Mouse (Mus musculus) cerebellum, adult 2 months (tissue): ENCODE data around the gene Agpat2. TPM values are rescaled to one million over a fixed set of nuclear protein-coding genes. Genes with fewer than 3 reads are reported as not detected.

Experiments
- DNase-seq, 2 experiments: peaks; one replicate each; pipeline ENCODE4 v3.0.0; 2021
- H3K27ac ChIP-seq: fragments of 200-500 bp; 2 replicates; pipeline ENCODE4 v1.5.1; 2012; ENCODE audit warnings: low read length, control low read depth, inconsistent platforms; ENCODE audit not compliant: insufficient read depth
- H3K27me3 ChIP-seq: fragments of 200-500 bp; 2 replicates; pipeline ENCODE4 v1.6.1; 2012; ENCODE audit warnings: inconsistent platforms, mild to moderate bottlenecking, low read length, moderate library complexity; ENCODE audit not compliant: control insufficient read depth, insufficient read depth
- H3K4me1 ChIP-seq: fragments of 200-500 bp; 2 replicates; pipeline ENCODE4 v1.6.1; 2011; ENCODE audit warnings: low read length; ENCODE audit not compliant: control insufficient read depth, insufficient read depth
- H3K4me3 ChIP-seq: fragments of 200-500 bp; replicated peaks from 2 replicates; pipeline ENCODE3; 2011; ENCODE audit warnings: mild to moderate bottlenecking, low read depth, low read length, control low read depth; ENCODE audit not compliant: insufficient read depth
- CTCF ChIP-seq: fragments of 200-500 bp; IDR thresholded peaks from 2 replicates; pipeline ENCODE4 v1.5.1; 2011; ENCODE audit warnings: low read depth, mild to moderate bottlenecking, control low read depth, low read length, moderate library complexity, borderline replicate concordance; ENCODE audit not compliant: insufficient read depth
- POLR2A ChIP-seq: fragments of 200-500 bp; IDR thresholded peaks from 2 replicates; pipeline ENCODE4 v1.6.1; 2011; ENCODE audit warnings: low read length, control low read depth, borderline replicate concordance; ENCODE audit not compliant: insufficient read depth
- WGBS: fragments of 180-500 bp; shearing (Covaris S2); methylation state at CpG from one replicate; pipeline ENCODE4 v1.1.7; 2018; 5-methylcytosine and 5-hydroxymethylcytosine counted together
- polyA plus RNA-seq: library from polyadenylated mRNA; depleted of rRNA; stranded (reverse); fragments of >200 nt; gene quantifications from 2 replicates; pipeline ENCODE4 v1.2.3, GENCODE M21; 2012

Agpat2 gene
- polyA plus RNA-seq, 1 experiment, result 2.6 TPM

DNA sequence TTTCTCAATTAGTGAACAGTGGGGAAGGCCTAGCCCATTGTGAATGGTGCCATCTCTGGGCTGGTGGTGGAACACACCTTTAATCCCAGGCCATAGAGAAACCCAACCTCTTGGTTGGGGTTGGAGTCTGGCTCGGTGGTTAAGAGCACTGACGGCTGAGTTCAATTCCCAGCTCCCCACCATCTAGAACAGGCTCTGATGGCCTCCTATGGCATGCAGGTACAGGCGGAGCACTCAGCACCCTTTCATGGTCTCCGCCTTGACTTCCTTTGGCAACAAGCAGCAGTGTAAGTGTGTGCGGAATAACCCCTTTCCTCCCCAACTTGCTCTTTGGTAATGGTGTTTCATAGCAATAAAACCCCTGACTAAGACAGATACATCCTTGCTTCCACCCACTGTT lies 34.4 kb upstream of the Agpat2 start:
- Histone ChIP-seq H3K27ac (no peak overlapping the region), H3K27me3 (no peaks in the 10 kb centered on the region), H3K4me1 (peaks cover 34% of the 10 kb centered on the region), H3K4me3 (no peak overlapping the region)
- TF ChIP-seq CTCF, result no peak
- no peak for TF ChIP-seq POLR2A
- DNase-seq, result no peak
- WGBS, result 65% methylated on average over 5 of the region's 5 CpGs

DNA sequence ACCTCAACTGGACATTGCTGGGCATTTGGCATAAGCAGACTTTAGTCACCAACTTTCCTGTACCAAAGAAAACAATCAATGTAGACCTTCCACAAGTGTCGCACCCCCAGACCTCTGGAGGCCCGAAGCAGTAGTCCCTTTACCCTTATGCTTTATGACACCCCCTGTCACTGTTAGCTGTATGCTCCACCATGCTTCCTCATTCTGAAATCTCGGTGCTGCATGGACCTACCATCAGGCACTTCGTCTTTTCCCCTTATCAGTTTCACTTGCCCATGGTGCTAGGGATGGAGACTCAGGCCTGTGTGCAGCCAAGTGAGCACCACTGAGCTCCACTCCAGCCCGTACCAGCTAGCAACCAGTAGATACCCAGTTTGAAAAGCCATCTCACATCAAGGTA lies 33.8 kb upstream of the Agpat2 start:
- DNase-seq, result no peak
- H3K27ac ChIP-seq, result no peak overlapping the region
- no peak overlapping the region for H3K4me3 ChIP-seq
- WGBS, result 77% methylated on average over 5 of the region's 5 CpGs
- TF ChIP-seq CTCF (no peak), POLR2A (no peak)
- H3K4me1 ChIP-seq, result peaks cover 34% of the 10 kb centered on the region
- H3K27me3 ChIP-seq, result no peaks in the 10 kb centered on the region

DNA sequence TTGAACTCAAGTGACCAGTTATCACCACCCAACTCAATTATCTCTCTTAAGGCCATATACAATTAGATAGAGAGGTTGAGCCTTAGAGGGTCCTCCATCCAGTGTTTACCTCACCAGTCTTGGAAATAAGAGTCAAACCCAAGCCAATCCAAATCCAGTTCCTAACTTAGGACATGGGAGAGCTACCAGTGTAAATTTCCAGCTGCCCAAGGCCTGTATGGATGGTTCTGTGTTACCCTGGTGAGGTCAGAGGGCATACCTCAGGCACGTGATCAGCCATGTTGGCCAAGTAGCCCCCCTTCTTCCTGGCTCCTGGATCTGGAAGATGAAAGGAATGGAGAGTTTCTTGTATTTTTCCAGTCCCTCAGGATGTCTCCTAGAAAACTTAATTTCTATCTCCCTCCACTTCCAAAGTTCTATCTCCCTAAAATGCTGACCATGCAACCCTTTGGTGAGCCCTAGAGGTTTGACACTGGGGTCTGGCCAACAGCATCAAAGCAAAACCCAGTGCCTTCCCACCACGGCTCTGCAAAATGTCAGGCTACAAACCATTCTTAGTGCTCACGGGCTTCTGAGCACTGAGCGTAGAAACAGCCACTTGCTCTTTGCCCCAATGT lies 33.2 kb upstream of the Agpat2 start:
- H3K27ac ChIP-seq, result no peak overlapping the region
- no peak for DNase-seq
- no peaks in the 10 kb centered on the region for H3K27me3 ChIP-seq
- TF ChIP-seq POLR2A (no peak), CTCF (no peak)
- 70% methylated on average over 4 of the region's 4 CpGs for WGBS
- H3K4me3 ChIP-seq, result no peak overlapping the region
- peaks cover 40% of the 10 kb centered on the region for H3K4me1 ChIP-seq

DNA sequence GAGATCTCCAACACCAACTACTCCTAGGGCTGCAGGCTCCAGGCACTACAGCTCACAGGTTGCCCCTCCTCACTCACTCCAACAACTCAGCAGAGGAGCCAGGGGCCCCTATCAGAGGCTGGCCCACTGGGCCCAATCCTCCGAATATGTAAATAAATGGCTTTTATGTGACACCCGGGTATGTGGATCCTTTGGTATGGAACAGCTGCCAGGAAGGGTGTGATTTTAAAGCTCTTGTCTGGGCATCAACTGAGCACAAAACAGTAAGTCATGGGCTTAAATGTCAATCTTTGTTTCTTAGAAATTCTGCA lies 32.1 kb upstream of the Agpat2 start:
- H3K4me3 ChIP-seq, result no peak overlapping the region
- 50% methylated on average over 2 of the region's 2 CpGs for WGBS
- no peaks in the 10 kb centered on the region for H3K27me3 ChIP-seq
- no peak for TF ChIP-seq POLR2A
- no peak for TF ChIP-seq CTCF
- DNase-seq, result no peak
- no peak overlapping the region for H3K27ac ChIP-seq
- peaks cover 49% of the 10 kb centered on the region for H3K4me1 ChIP-seq

DNA sequence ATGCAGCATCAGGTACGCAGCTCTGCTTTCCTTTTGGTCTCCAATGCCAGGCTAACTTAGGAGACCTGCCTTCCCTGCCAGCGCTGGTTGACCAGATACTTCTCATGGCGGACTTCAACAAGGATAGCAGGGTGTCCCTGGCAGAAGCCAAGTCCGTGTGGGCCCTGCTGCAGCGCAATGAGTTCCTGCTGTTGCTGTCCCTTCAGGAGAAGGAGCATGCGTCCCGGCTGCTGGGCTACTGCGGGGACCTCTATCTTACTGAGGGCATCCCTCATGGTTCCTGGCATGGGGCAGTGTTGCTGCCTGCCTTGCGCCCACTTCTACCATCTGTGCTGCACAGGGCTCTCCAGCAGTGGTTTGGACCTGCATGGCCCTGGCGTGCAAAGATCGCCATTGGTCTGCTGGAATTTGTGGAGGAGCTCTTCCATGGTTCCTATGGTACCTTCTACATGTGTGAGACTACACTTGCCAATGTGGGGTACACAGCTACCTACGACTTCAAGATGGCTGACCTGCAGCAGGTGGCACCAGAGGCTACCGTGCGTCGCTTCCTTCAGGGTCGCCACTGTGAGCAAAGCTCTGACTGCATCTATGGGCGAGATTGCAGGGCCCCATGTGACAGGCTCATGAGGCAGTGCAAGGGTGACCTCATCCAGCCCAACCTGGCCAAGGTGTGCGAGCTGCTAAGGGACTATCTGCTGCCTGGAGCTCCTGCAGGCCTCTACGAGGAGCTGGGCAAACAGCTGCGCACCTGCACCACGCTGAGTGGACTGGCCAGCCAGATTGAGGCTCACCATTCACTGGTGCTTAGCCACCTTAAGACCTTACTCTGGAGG lies 31.5 kb upstream of the Agpat2 start:
- Histone ChIP-seq H3K4me1 (peaks cover 52% of the 10 kb centered on the region), H3K27ac (no peak overlapping the region)

DNA sequence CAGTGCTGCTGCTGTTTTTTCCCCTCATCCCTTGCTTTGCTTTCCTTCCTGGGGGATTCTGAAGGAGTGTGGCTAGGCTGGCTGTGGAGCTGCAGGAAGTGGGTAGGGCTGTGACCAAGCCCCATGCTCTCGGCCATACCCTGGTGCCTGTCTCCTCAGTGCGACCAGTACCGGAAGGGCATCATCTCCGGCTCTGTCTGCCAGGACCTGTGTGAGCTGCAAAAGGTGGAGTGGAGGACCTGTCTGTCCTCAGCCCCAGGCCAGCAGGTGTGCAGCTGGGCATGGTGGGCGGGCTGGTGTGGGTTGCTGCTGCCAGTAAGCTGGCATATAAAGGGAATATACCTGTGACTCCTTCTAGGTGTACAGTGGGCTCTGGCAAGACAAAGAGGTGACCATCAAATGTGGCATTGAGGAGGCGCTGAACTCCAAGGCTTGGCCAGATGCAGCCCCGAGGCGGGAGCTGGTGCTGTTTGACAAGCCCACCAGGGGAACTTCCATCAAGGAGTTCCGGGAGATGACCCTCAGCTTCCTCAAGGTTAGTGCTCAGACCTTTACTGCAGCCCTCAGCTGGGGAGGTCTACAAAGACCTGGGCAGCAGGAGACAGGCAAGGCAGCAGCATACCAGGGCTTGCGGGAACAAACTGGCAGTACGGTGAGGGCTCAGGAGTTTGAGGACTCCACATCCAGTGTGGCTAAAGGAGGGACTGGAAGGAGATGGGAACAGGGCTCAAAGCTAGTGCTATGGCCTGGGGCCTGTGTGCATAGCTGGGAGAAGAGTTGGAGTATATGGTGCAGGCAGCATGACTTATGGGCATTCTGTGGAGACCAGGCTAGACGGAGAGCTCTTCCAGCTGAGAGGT lies 30.6 kb upstream of the Agpat2 start:
- 58% methylated on average over 12 of the region's 12 CpGs for WGBS
- Histone ChIP-seq H3K27ac (no peak overlapping the region), H3K4me1 (peaks cover 55% of the 10 kb centered on the region), H3K4me3 (no peak overlapping the region), H3K27me3 (no peaks in the 10 kb centered on the region)
- DNase-seq, result peak in 1 of 2 experiments; percentile 23
- TF ChIP-seq CTCF (no peak), POLR2A (no peak)

More for the DNA sequence above, 31.5 kb upstream of the Agpat2 start:
- H3K4me3 ChIP-seq, result no peak overlapping the region
- peak in 1 of 2 experiments; percentile 24 for DNase-seq
- TF ChIP-seq POLR2A (no peak), CTCF (no peak)
- WGBS, result 43% methylated on average over 21 of the region's 21 CpGs
- H3K27me3 ChIP-seq, result no peaks in the 10 kb centered on the region

DNA sequence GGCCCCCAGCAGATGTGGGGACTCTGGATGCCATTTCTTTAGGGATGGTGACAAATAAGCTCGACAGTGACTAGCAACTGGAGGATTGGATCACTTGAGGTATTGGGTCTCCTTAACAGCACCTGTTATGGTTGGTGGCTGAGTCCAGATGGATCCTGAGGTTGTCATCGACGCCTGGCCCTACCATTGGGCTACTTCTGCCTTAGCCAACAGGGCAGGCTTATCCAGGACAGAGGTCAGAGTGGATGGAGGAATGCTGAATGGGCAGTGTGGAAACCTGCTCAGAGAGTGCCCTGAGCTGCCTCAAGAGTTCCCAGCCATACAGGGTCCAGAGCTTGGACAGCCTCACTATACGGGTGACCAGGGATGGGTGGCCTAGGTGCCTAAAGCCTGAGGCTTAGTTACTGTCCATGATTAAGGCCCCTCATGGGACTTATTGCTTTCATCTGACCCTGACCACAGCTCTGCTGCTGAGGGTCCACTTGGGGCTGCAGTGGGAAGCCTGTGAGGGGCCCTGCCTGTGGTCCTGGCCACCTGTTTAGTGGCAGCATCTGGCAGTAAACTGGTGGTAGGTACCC lies 29.8 kb upstream of the Agpat2 start:
- Histone ChIP-seq H3K4me1 (peaks cover 58% of the 10 kb centered on the region), H3K4me3 (no peak overlapping the region), H3K27ac (no peak overlapping the region), H3K27me3 (no peaks in the 10 kb centered on the region)
- TF ChIP-seq CTCF (no peak), POLR2A (no peak)
- 61% methylated on average over 4 of the region's 4 CpGs for WGBS
- DNase-seq, result no peak
